Mouse (Mus musculus) mature B cell (primary cell): ENCODE data around the gene Vmo1.

ENCODE experiments used
- in situ Hi-C: fragments of 300-500 bp; cut with MboI; formaldehyde crosslinking; loops from 2 replicates; pipeline ENCODE4 v1.14.3; 2019

Vmo1 gene

DNA sequence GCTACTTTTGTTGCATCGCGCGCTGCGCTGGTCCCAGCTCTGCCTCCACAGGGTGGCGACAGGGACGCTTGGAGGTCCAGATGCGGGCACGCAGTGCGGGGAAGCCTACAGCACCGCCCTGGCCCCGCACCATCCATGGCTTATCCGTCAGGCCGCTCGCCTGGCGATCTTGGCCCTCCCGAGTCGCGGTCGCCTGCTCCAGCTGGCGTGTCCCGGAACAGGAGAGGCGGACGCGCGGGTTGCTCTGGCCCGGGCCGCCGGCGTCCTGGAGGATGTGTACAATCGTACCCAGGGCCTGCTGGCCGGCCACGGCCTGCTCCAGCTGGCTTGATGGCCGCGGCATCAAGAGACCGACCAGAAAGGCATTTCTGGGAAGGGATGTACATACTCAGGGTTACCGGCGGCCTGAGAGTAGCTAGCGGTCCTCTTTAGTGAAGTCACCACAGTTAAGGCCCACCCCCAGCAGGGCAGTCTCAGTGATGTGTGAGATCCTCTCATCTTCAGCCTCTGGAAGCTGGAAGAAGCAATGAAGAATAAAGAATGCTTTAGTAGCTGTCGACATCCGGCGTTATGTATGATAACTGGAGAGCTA lies 5.9 kb upstream of the Vmo1 start:
- in situ Hi-C loops: no loop called here

DNA sequence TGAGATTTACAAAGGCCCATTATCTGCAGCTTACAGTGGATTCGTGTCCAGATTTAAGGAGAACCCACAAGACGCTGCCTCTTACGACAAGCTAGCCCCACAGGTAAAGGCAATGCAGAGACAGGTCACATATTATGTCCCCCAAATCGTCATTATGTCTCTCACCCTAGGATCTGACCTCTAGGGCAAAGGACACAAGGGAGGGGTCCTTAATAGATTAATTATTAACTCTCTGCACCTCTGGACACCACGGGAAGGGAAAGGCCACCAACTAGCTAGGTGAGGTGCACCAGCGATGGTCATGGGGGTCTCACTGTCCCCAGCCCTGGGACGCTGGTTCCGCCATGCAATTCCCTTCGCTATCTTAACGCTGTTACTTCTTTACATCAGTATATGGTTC lies 4.5 kb upstream of the Vmo1 start, which contains the start of gene Gltpd2:
Gene Gltpd2 (plus strand): TSS at position 274 of the 400 bp plus-strand sequence.
- in situ Hi-C loops: loop anchor here (10.0 kb wide), 1 partner anchor 236 kb away; no protein-coding TSS in a partner anchor

DNA sequence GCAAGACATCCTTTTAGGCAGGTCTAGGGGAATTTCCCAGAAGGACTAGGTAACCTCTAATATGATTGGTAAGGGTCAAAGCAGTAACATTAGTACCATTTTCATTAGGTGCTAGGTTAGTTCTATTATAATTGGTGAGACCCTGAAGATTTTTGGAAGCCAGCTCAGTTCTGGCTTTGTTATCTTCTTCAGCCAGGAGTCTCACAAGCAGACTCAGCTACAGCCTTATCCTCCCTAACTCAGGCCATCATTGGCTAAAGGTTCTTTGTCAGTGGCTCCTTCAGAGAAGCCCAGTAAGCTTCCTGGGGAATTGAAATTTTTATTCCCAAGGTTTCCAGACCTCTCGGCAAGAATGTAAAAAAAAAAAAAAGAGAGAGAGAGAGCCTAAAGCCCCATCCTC lies 4.0 kb upstream of the Vmo1 start:
- in situ Hi-C loops: loop anchor here (10.0 kb wide), 1 partner anchor 236 kb away; no protein-coding TSS in a partner anchor

DNA sequence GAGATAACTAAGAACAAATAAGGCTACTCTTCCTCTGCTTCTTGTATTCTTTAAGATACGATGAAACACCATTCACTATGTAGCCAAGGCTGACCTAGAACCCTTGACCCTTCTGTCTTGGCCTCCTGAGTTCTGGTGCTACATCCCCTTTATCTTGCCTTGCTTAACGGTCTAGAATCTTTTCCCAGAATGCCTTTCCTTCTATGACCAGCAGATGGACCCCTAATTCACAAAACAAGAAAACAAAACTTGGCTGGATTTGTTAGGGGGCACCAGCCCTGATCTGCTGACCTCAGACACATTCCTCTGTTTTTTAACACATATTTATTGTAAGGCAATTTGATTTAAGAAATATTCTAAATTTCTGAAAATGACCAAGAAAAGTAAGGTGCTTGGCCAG lies 1.9 kb upstream of the Vmo1 start:
- in situ Hi-C loops: loop anchor here (10.0 kb wide), 1 partner anchor 238 kb away; no protein-coding TSS in a partner anchor

DNA sequence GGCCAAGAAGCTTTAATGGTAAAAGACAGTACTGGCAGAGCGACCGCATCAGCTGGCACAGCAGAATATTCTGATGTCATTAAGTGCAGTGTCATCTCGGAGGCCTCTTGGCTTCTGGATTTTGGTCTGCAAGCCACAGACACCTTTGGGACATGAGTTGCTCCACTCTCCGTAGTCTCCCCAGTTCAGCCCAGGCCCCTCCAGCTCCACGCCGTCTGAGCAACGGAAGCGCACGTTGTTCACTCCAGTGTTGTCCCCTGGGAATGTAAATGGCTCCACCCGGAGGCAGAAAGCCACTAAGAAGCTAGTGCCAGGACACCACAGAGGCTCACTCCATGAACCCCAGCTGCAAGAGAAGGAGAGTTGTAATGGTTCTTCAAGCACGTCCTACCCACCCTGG lies 896 bp downstream of the Vmo1 start:
- in situ Hi-C loops: loop anchor here (10.0 kb wide), 1 partner anchor 241 kb away; no protein-coding TSS in a partner anchor

DNA sequence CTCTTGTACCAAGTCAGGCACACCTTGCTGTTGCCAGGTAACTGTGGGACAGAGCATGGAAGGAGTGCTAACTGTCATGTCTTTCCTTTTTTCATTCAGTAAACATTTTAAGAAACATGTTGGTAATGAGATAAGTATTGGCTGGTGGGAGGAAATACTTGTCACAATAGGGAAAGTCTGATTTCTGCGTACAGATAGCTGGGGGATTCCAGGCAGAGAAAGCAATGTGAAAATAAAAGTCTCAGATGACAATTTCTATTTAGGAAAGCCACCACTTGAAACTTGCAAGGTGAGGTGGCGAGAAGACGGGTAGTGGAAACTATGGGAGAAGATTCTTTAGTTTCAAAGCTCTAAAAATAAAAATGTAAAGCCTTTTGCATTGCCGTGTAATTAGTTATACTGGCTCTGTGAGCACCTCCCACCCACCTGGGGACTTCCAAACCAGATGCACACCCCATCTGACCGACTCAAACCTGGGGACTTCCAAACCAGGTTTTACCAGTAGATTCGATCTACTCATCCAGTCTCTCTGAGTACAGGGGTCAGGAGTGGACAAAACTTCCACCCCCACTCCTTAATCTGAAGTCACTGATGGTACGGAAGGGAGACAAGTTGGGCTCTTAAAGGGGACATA lies 1.6 kb downstream of the Vmo1 start:
- in situ Hi-C loops: loop anchor here (10.0 kb wide), 1 partner anchor 242 kb away; no protein-coding TSS in a partner anchor

DNA sequence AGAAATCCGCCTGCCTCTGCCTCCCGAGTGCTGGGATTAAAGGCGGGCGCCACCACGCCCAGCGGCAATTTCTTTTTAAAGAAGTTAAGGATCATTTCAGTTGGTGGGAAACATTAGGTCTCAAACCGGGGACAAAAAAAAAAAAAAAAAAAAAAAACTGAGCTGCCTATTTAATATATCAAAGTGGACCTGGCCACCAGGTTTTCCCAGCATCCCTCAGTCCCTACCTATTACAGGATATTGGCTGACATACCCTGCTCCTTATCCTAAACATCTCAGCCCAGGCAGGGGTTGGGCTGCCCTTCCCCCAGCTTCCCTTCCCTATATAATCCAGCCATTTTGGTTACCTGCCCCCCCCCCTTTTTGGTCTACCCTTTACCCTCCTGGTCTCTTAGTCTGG lies 2.6 kb downstream of the Vmo1 start:
- in situ Hi-C loops: loop anchor here (10.0 kb wide), 1 partner anchor 243 kb away; no protein-coding TSS in a partner anchor

DNA sequence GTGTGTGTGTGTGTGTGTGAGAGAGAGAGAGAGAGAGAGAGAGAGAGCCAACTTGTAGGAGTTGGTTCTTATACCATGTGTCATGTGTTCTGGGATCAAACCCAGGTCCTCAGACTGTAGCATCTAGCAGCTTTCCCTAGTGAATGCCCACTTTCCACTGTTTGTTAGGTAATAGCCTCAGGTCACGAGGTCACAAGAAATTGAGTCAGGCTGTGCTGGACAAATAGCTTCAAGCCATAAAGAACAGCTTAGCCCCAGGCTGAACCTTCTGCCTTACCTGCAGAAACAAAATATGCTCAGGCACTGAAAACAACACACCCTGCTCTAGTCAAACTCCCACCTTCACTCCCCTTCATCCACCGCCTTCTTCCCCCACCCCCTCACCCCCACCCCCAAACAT lies 3.2 kb downstream of the Vmo1 start:
- in situ Hi-C loops: loop anchor here (10.0 kb wide), 1 partner anchor 244 kb away; no protein-coding TSS in a partner anchor

DNA sequence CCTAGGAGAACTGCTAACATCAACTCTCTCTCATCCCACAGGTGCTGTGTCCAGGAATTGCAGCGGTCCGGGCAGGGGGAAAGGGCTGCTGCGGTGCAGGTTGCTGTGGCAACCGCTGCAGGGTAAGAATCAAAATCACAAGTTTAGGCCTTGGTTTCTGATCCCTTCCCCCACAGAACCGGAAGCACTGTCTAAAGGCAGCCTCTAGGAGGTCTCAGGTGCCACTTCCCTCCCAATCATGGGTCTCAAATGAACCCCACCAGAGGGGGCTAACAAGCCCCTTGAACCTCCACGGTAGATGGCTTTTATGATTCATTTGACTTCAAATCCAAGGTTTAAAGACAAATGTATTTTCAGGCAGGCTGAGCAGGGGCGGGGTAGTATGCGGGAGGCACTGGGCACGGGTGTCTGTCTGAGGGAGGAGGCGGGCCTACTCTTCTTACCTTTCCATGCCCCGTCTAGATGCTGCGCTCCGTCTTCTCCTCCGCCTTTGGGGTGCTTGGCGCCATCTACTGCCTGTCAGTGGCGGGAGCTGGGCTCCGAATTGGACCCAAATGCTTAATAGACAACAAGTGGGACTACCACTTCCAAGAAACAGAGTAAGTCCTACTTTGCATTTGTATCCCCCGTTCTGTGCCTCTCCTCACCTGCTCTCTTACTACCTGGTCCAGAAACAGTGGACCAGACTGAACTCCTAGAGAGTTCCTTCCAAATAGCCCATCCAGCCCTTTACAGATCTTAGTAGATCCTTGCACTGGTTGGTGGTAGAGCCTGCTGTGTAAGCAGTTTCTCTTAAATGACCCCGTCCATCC lies 4.5 kb downstream of the Vmo1 start:
- in situ Hi-C loops: loop anchor here (10.0 kb wide), 1 partner anchor 245 kb away; no protein-coding TSS in a partner anchor

DNA sequence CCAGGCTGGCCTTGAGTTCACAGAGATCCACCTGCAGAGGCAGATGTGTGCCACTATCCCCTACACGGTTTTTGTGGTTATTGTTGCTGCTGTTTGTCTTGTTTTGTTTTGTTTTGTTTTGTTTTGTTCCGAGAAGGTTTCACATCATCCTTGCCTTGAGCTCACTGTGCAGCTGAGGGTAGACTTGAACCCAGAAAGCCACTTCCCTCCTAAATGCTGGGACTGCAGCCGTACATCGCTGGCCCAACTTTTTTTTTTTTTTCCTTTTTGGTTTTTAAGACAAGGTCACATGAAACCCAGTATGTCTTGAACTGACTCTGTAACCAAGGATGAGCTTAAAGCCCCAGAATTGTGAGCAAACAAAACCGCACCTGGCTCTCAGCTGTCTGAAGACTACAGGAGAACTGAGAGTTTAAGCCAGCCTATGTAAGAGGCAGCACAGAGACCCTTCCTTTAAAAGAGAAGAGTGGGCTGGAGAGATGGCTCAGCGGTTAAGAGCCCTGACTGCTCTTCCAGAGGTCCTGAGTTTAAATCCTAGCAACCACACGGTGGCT lies 7.4 kb downstream of the Vmo1 start:
- in situ Hi-C loops: no loop called here

DNA sequence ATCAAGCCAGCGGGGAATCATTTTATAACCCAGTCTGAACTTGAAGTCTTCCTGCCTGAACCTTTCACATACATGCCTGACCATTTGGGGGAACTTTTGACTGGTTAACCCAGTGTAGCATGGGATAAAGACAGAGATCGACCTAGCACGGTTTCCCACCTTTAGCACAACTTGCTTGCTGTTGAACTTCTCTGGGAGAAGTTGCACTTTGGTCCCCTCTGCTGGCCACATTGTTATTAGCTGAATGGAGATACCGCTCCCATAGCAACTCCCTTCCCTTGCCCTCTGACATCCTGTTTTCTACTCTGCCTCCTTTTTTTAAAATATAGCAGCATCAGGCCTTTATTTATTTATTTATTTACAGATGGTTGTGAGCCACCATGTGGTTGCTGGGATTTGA lies 8.0 kb downstream of the Vmo1 start:
- in situ Hi-C loops: no loop called here

DNA sequence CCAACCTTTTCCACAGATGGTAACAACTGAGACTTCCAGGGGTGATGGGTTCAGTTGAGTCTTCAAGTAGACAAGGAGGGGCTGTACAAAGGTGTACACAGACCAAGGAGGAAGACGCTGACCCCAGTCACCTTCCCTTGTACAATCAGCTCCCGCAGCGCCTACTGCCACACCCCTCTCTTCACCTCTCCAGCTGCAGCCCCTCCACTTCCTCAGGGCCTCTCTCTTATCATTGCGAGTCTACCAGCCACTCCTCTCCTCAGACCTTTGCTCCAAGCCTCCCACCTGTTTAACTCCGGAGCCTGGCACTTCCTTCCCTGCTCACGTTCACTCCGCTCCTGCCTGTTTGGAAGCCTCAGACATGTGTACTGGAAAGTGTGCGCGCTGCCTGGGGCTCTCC lies 9.4 kb downstream of the Vmo1 start, which contains the start of gene Tm4sf5:
Gene Tm4sf5 (plus strand): TSS at position 275 of the 400 bp plus-strand sequence.
- in situ Hi-C loops: loop anchor here (5.0 kb wide), 1 partner anchor 73 kb away; the partner anchor contains the start of gene Arrb2

DNA sequence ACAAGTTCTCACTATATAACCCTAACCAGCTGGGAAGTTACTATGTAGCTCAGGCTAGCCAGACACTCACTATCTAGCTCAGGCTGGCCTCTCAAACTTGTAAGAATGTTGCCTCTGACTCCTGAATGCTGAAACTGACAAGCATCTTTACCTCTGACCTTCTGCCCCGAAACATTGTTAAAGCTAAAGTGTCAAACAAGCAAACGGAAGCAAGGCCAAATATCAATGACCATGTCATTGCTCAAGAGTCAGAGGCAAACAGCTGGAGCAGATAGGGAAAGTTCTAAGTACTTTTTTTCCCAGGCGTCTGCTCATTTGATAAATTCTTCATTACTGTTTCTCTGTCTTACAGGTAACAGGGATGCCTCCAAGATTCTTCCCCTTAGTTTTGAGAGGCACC lies 12.4 kb downstream of the Vmo1 start:
- in situ Hi-C loops: loop anchor here (5.0 kb wide), 1 partner anchor 70 kb away; the partner anchor contains the start of gene Arrb2

DNA sequence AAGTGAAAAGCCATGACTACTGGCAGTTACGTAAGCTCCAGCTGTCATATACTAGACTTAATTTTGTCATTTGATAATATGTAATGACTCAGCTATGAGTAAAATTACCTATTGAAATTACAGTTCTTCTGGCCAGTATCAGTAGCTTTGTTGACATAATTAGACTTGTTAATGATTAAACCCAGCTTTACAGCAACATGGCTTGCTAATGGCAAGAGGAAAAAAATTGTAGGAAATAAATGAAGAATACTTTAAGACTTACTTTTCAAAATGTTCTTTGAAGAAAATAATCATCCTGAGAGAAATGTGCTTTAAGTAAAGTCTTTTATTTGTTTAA lies 14.0 kb downstream of the Vmo1 start:
- in situ Hi-C loops: loop anchor here (5.0 kb wide), 1 partner anchor 68 kb away; the partner anchor contains the start of gene Arrb2

DNA sequence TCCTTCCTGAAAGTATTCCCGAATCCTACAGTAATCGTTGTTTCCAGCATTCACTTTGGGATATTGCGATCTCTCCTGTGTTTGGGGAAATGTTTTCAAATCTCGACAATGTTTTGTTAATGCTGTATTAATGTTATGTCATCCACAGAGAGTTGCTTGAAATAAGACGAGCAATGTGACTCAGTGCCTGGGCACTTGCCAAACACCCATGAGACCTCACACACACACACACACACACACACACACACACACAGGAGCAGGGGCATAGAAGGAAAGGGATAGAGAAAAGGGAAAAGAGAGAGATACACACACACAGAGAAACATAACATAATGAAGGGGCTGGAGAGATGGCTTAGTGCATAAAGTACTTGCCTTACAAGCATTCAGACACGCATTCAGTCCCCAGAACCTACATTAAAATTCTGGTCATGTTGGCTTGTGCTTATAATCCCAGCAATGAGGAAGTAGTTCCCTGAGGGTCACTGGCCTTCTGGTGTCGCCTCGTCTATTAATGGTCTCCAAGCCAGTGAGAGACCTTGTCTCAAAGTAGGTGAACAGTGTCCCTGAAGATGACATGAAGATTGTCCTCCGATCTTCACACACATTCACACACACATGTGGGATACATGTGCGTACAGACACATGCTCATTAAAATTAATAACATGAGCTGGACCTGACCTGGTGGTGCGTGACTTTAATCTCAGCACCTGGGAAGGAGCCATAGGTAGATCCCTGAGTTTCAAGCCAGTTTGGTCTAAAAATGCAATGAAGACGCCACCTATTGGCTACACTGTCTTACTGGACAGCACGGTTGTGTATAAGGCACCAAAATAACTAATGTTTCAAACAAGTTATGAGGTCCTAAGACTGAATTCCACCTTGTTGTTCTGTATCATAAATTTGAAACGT lies 14.6 kb downstream of the Vmo1 start:
- in situ Hi-C loops: loop anchor here (5.0 kb wide), 1 partner anchor 68 kb away; the partner anchor contains the start of gene Arrb2

DNA sequence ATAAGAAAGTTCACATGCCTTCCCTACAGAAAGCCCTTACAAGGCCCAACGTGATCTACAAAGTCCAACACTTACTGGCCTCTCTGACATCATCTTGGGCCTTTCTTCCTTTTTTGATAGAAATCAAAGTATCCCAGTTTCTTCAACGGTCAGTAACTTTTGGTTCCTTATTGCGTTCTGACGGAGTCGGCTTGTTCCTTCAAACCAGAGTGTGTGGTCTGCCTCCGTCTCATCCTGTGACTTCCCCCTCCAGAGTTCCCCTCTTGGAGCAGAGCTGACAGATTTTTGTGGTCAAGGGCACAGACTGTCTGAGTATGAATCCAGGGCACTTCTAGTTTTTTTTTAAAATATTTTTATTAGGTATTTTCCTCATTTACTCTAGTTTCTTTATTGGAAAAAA lies 24.7 kb downstream of the Vmo1 start:
- in situ Hi-C loops: no loop called here

DNA sequence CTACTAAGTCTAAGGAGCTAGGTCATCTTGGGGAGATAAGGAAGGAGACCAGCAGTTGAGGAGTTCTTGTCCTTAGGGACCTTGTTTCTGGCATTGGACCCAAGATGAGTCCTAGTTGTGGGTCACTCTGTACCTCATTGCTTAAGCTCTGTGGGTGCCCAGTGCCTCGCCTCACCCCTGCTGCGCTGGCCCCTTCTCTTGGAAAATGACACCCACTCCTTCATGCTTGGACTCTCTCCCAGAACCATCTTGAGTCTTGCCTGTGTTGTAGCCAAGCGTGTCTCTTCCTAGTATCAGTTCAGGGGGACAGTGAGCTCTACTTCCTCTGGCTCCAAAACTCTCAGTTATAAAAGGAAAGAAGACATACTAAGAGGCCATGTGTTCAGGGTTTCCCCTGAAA lies 25.3 kb downstream of the Vmo1 start:
- in situ Hi-C loops: no loop called here

DNA sequence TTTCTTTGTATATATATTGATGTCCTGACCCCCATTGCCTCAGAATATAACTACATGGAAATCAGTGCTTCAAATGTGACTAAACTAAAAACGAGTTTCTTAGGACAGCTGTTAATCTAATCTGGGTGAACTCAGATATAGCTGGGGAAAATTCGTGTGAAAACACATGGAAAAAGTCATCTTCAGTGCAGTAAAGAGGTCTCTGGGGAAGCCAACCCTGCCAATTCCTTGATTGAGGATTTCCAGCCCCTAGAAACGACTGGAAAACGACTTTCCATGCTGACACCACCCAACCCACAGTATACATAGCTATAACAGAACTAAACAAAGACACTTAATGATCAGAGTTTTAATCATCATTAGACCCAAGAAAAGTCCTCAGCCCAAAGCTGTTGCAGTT lies 26.6 kb downstream of the Vmo1 start:
- in situ Hi-C loops: no loop called here

DNA sequence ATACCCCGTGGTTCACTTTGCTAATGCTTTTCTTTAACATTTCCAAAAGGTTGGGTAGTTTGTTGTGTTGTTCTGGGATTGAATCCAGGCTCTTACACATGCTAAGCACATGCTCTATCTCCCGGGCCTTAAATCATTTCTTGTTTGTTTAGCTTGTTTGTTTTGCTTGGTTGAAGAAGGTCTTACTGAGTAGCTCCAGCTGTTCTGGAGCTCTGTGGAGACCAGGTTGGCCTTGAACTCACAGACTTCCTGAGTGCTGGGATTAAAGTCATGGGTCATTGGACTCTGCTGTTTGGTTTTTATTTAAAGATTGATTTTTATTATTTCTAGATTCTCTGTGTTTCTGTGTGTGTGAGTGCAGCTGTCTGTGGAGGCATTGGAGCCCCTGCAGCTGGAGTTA lies 28.9 kb downstream of the Vmo1 start:
- in situ Hi-C loops: no loop called here

DNA sequence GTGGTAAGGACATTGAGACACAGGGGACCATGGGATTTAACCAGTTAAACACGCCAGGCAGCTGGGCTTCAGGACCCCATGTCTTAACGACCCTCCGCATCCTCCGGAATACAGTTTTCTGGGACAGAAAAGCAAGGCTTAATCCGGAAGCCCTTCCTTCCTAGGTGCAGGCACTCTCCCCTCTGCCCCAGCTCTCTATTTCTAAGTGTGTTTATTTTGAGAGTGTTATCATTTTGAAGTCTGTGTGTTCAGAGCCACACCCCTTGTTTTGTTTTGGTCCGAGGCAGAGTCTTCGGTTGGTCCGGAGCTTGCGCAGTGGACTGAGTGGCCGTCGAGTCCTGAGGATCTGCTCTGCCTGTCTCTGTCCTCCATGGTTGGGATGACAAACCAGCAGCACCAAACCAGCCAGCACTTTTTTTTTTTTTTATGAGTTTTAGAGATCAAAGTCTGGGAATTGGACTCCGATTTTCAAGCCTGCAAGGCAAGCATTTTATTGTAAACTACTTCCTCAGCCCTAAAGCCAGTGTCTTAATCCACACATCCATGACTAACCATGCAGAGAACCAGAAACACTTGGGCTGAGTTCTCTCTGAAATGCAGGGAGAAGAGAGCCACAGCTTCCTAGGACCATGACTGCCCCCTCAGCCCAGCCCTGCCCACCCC lies 39.4 kb downstream of the Vmo1 start:
- in situ Hi-C loops: no loop called here
